Mouse (Mus musculus) stomach, postnatal 0 days (tissue): ENCODE data around the gene Pced1b. TPM values are rescaled to one million over a fixed set of nuclear protein-coding genes. Genes with fewer than 3 reads are reported as not detected.

Source experiments
- ATAC-seq: fragments of 200-750 bp; cut with Nextera tagmentation; 2 replicates; pipeline ENCODE4 v1.8.0; 2017; ENCODE audit not compliant: low FRiP score, low TSS enrichment
- DNase-seq: peaks from one replicate; pipeline ENCODE4 v3.0.0-alpha.2; 2016; ENCODE audit warnings: low spot score
- H3K27ac ChIP-seq: fragments of 300-500 bp; sonication (generic); replicated peaks from 2 replicates; pipeline ENCODE4 v1.5.1; 2014; ENCODE audit warnings: mild to moderate bottlenecking, control low read depth
- H3K27me3 ChIP-seq: fragments of 300-500 bp; sonication (generic); 2 replicates; pipeline ENCODE4 v1.6.1; 2014; ENCODE audit warnings: low read length; ENCODE audit not compliant: control insufficient read depth, insufficient read depth
- H3K36me3 ChIP-seq: fragments of 300-500 bp; sonication (generic); 2 replicates; pipeline ENCODE4 v1.6.1; 2014; ENCODE audit warnings: low read length, mixed read lengths; ENCODE audit not compliant: control insufficient read depth, insufficient read depth
- H3K4me1 ChIP-seq: fragments of 300-500 bp; sonication (generic); replicated peaks from 2 replicates; pipeline ENCODE4 v1.6.1; 2014; ENCODE audit warnings: antibody characterized with exemption; ENCODE audit not compliant: control insufficient read depth, insufficient read depth
- H3K4me2 ChIP-seq: fragments of 300-500 bp; sonication (generic); replicated peaks from 2 replicates; pipeline ENCODE4 v1.6.1; 2014; ENCODE audit warnings: low read depth, mild to moderate bottlenecking, control low read depth, moderate library complexity
- H3K4me3 ChIP-seq: fragments of 300-500 bp; sonication (generic); 2 replicates; pipeline ENCODE4 v1.5.1; 2014; ENCODE audit warnings: low read depth, low read length, control low read depth
- H3K9ac ChIP-seq: fragments of 300-500 bp; sonication (generic); 2 replicates; pipeline ENCODE4 v1.6.1; 2014; ENCODE audit warnings: mild to moderate bottlenecking, low read length, control low read depth, mixed read lengths
- H3K9me3 ChIP-seq: fragments of 300-500 bp; sonication (generic); 2 replicates; pipeline ENCODE4 v1.6.1; 2016; ENCODE audit warnings: low read length; ENCODE audit not compliant: control insufficient read depth
- CTCF ChIP-seq: IDR thresholded peaks from 2 replicates; pipeline ENCODE4 v1.5.1; 2016; ENCODE audit warnings: antibody characterized with exemption, low read depth, mild to moderate bottlenecking, moderate library complexity
- EP300 ChIP-seq: optimal IDR thresholded peaks from 2 replicates; pipeline ENCODE3; 2016; ENCODE audit warnings: antibody characterized with exemption
- WGBS: fragments of 180-500 bp; shearing (Covaris S2); extraction: QIAGEN DNeasy Blood & Tissue Kit; methylation state at CpG from one replicate; pipeline ENCODE4 v1.1.7; 2014; 5-methylcytosine and 5-hydroxymethylcytosine counted together
- polyA plus RNA-seq: library from polyadenylated mRNA; unstranded; fragments of >200 nt; fragmentation: Nextera tagmentation; extraction: Ambion mirVana; gene quantifications from 2 replicates; pipeline ENCODE4 v1.2.1, GENCODE M21; 2015

The Pced1b gene
- polyA plus RNA-seq, 1 experiment from 2014 or later = 1.6 TPM

DNA sequence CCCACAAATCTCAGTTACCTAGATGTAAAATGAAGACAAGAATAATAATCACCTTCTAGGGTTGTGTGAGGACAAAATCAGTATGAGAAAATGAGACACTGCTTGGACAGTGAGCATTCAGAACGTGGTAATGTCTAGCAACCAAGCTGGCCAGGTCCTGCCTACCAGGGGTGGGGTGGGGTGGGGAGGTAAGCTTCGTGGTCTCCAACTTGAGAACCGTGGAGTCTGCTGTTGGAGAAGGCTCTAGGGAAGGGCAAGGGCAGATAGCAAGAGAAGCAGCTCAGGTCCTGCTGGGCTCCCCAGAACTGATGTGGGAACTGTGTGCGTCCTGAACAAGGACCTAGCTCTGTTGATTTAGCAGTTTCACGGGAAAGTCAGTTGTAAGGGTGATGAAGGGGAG lies 37.3 kb downstream of the Pced1b start:
- Histone ChIP-seq H3K36me3 (no peaks in the 10 kb centered on the region), H3K27ac (no peak overlapping the region), H3K9me3 (no peaks in the 10 kb centered on the region), H3K4me1 (no peaks in the 10 kb centered on the region), H3K9ac (no peak overlapping the region), H3K4me3 (no peak overlapping the region), H3K4me2 (no peak overlapping the region), H3K27me3 (no peaks in the 10 kb centered on the region)
- ATAC-seq = no peak
- WGBS = 62% methylated on average over 5 of the region's 5 CpGs
- TF ChIP-seq CTCF (no peak), EP300 (no peak)
- DNase-seq = no peak

DNA sequence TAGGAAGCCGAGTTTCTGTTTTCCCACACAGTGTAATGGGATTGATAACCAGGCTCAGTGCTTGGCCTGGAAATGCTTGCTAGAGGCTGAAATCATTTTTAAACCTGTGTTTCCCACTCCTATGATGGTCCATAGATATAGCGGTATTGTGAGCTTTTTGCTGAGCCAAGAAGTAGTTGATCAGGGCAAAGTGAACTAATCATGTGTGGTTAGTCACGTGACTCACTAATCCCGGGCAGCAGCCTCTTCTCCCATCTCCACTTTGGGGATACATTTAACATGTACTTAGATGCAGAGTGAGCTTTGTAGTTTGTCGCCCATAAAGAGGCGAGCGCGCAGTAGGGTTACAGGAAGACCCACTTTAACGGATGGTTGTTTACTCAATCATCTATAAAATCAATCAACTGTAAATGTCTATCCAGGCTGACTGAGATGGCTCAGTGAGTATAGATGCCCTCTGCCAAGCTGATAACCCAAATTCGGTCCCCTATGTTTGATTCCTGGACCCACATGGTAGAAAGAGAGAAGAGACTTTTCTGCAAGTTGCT lies 38.8 kb downstream of the Pced1b start:
- 89% methylated on average over 10 of the region's 10 CpGs for WGBS
- Histone ChIP-seq H3K27ac (no peak overlapping the region), H3K9me3 (no peaks in the 10 kb centered on the region), H3K4me3 (no peak overlapping the region), H3K9ac (no peak overlapping the region), H3K4me1 (no peaks in the 10 kb centered on the region), H3K36me3 (no peaks in the 10 kb centered on the region), H3K4me2 (no peak overlapping the region), H3K27me3 (no peaks in the 10 kb centered on the region)
- TF ChIP-seq EP300 (no peak), CTCF (no peak)
- ATAC-seq (no peak), DNase-seq (no peak)

- H3K4me2 ChIP-seq = no peak overlapping the region
- WGBS = 85% methylated on average over 10 of the region's 10 CpGs
- H3K27ac ChIP-seq = no peak overlapping the region
- no peak for ATAC-seq
- H3K9ac ChIP-seq = no peak overlapping the region
- H3K36me3 ChIP-seq = no peaks in the 10 kb centered on the region
- no peaks in the 10 kb centered on the region for H3K9me3 ChIP-seq
- H3K4me1 ChIP-seq = no peaks in the 10 kb centered on the region
- TF ChIP-seq EP300 (no peak), CTCF (no peak)
- no peaks in the 10 kb centered on the region for H3K27me3 ChIP-seq
- H3K4me3 ChIP-seq = no peak overlapping the region
- no peak for DNase-seq
These were observed 39.8 kb downstream of the Pced1b start for GRCm38 (mm10) chr15:97286731-97287130.

GRCm38 (mm10) chr15:97287436-97288143 lies 40.7 kb downstream of the Pced1b start:
- DNase-seq = no peak
- WGBS = 89% methylated on average over 5 of the region's 5 CpGs
- TF ChIP-seq CTCF = no peak

GRCm38 (mm10) chr15:97288690-97289089 lies 41.8 kb downstream of the Pced1b start:
- no peak overlapping the region for H3K9ac ChIP-seq
- no peak overlapping the region for H3K4me3 ChIP-seq
- no peak overlapping the region for H3K4me2 ChIP-seq
- H3K27ac ChIP-seq = no peak overlapping the region
- no peak for TF ChIP-seq CTCF
- no peak for TF ChIP-seq EP300
- 75% methylated on average over 13 of the region's 13 CpGs for WGBS
- no peaks in the 10 kb centered on the region for H3K27me3 ChIP-seq
- no peaks in the 10 kb centered on the region for H3K4me1 ChIP-seq
- no peak for DNase-seq
- H3K9me3 ChIP-seq = no peaks in the 10 kb centered on the region
- H3K36me3 ChIP-seq = no peaks in the 10 kb centered on the region
- no peak for ATAC-seq

More at GRCm38 (mm10) chr15:97287436-97288143, 40.7 kb downstream of the Pced1b start:
- Histone ChIP-seq H3K36me3 (no peaks in the 10 kb centered on the region), H3K4me3 (no peak overlapping the region), H3K9ac (no peak overlapping the region), H3K4me1 (no peaks in the 10 kb centered on the region), H3K27ac (no peak overlapping the region), H3K27me3 (no peaks in the 10 kb centered on the region), H3K4me2 (no peak overlapping the region), H3K9me3 (no peaks in the 10 kb centered on the region)
- ATAC-seq = no peak

DNA sequence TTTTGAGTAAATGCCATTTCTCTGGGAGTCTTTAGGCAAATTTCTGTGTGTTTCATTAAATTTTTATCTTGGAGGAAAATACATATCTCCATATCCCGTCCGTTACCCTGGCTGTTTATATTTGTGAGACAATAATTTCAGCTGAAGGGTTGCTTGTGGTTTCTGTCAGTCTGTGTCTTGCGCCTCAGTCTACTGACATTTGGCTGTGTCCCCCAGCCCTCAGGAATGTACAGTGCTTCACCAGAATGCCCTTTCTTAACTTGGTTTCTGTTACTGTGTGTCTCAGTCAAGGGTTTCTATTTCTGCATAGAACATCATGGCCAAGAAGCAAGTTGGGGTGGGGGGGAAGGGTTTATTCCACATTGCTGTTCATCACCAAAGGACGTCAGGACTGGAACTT lies 42.3 kb downstream of the Pced1b start:
- 69% methylated on average over 4 of the region's 4 CpGs for WGBS
- H3K4me1 ChIP-seq = no peaks in the 10 kb centered on the region
- no peak overlapping the region for H3K4me2 ChIP-seq
- no peak overlapping the region for H3K4me3 ChIP-seq
- no peak for TF ChIP-seq EP300
- no peak for TF ChIP-seq CTCF
- H3K9ac ChIP-seq = no peak overlapping the region
- no peak for DNase-seq
- H3K27ac ChIP-seq = no peak overlapping the region
- no peaks in the 10 kb centered on the region for H3K9me3 ChIP-seq
- no peaks in the 10 kb centered on the region for H3K27me3 ChIP-seq
- H3K36me3 ChIP-seq = no peaks in the 10 kb centered on the region
- ATAC-seq = no peak
